Mouse (Mus musculus) lung, embryonic 15.5 days (tissue): ENCODE results near the gene 4930556J24Rik. TPM values are rescaled to one million over a fixed set of nuclear protein-coding genes. Genes with fewer than 3 reads are reported as not detected.

Experiments used
- ATAC-seq: fragments of 200-750 bp; cut with Nextera tagmentation; 2 replicates; pipeline ENCODE4 v1.8.0; 2017; ENCODE audit warnings: moderate number of reproducible peaks, borderline replicate concordance; ENCODE audit not compliant: low FRiP score, low TSS enrichment; ENCODE audit errors: extremely low read depth
- H3K27ac ChIP-seq: fragments of 300-500 bp; sonication (generic); 2 replicates; pipeline ENCODE4 v1.5.1; 2015; ENCODE audit warnings: moderate library complexity, mild to moderate bottlenecking, inconsistent platforms
- H3K27me3 ChIP-seq: fragments of 300-500 bp; sonication (generic); 2 replicates; pipeline ENCODE4 v1.6.1; 2015; ENCODE audit warnings: inconsistent platforms
- H3K36me3 ChIP-seq: fragments of 300-500 bp; sonication (generic); 2 replicates; pipeline ENCODE4 v1.6.1; 2015; ENCODE audit warnings: inconsistent platforms
- H3K4me1 ChIP-seq: fragments of 300-500 bp; sonication (generic); 2 replicates; pipeline ENCODE4 v1.6.1; 2015; ENCODE audit warnings: inconsistent platforms
- H3K4me2 ChIP-seq: fragments of 300-500 bp; sonication (generic); 2 replicates; pipeline ENCODE4 v1.6.1; 2015; ENCODE audit warnings: inconsistent platforms, mild to moderate bottlenecking, moderate library complexity
- H3K4me3 ChIP-seq: fragments of 300-500 bp; sonication (generic); 2 replicates; pipeline ENCODE4 v1.5.1; 2015; ENCODE audit warnings: mild to moderate bottlenecking, inconsistent platforms
- H3K9ac ChIP-seq: fragments of 300-500 bp; sonication (generic); 2 replicates; pipeline ENCODE4 v1.6.1; 2015; ENCODE audit warnings: inconsistent platforms
- H3K9me3 ChIP-seq: fragments of 300-500 bp; sonication (generic); 2 replicates; pipeline ENCODE4 v1.6.1; 2016; ENCODE audit warnings: inconsistent platforms
- WGBS: fragments of 180-500 bp; shearing (Covaris S2); methylation state at CpG from one replicate; pipeline ENCODE4 v1.1.7; 2015; 5-methylcytosine and 5-hydroxymethylcytosine counted together
- polyA plus RNA-seq: library from polyadenylated mRNA; unstranded; fragments of >200 nt; fragmentation: Nextera tagmentation; extraction: Ambion mirVana; gene quantifications from 2 replicates; pipeline ENCODE4 v1.2.1, GENCODE M21; 2015

4930556J24Rik gene
- polyA plus RNA-seq, 1 experiment from 2014 or later: 0.21 TPM

GRCm38 (mm10) chr11:3993914-3994313 lies 17.3 kb upstream of the 4930556J24Rik start:
- WGBS: 73% methylated on average over 6 of the region's 6 CpGs
- no peak overlapping the region for H3K4me2 ChIP-seq
- H3K4me3 ChIP-seq: no peak overlapping the region
- peaks cover 26% of the 10 kb centered on the region for H3K27me3 ChIP-seq
- no peak overlapping the region for H3K27ac ChIP-seq
- no peaks in the 10 kb centered on the region for H3K36me3 ChIP-seq
- no peak overlapping the region for H3K9ac ChIP-seq
- no peaks in the 10 kb centered on the region for H3K9me3 ChIP-seq
- ATAC-seq: no peak
- peaks cover 11% of the 10 kb centered on the region; the same call in 1 of the 2 replicates for H3K4me1 ChIP-seq

- peaks cover 4% of the 10 kb centered on the region; the same call in 1 of the 2 replicates for H3K4me1 ChIP-seq
- peaks cover 18% of the 10 kb centered on the region for H3K27me3 ChIP-seq
- H3K9ac ChIP-seq: no peak overlapping the region
- 65% methylated on average over 6 of the region's 6 CpGs for WGBS
- H3K4me2 ChIP-seq: no peak overlapping the region
- no peak overlapping the region for H3K4me3 ChIP-seq
- no peak for ATAC-seq
- no peaks in the 10 kb centered on the region for H3K9me3 ChIP-seq
- H3K27ac ChIP-seq: no peak overlapping the region
- H3K36me3 ChIP-seq: no peaks in the 10 kb centered on the region
Measured at GRCm38 (mm10) chr11:3993132-3993531, 16.6 kb upstream of the 4930556J24Rik start.

- Histone ChIP-seq H3K36me3 (no peaks in the 10 kb centered on the region), H3K27ac (no peak overlapping the region), H3K4me3 (no peak overlapping the region), H3K9me3 (no peaks in the 10 kb centered on the region), H3K27me3 (peaks cover 4% of the 10 kb centered on the region; the same call in 1 of the 2 replicates), H3K9ac (no peak overlapping the region), H3K4me1 (no peaks in the 10 kb centered on the region), H3K4me2 (no peak overlapping the region)
- ATAC-seq: no peak
- WGBS: 52% methylated on average over 3 of the region's 3 CpGs
Measured at GRCm38 (mm10) chr11:3989748-3990147, 13.2 kb upstream of the 4930556J24Rik start.

- H3K4me3 ChIP-seq: peak overlapping the region; percentile 39
- peak overlapping the region; percentile 18; the same call in 1 of the 2 replicates for H3K9ac ChIP-seq
- peak; percentile 55 for ATAC-seq
- no peaks in the 10 kb centered on the region for H3K9me3 ChIP-seq
- H3K4me2 ChIP-seq: peak overlapping the region; percentile 52
- no peaks in the 10 kb centered on the region for H3K4me1 ChIP-seq
- 11% methylated on average over 15 of the region's 15 CpGs for WGBS
- H3K27ac ChIP-seq: peak overlapping the region; percentile 49; the same call in 1 of the 2 replicates
- H3K27me3 ChIP-seq: peaks cover 29% of the 10 kb centered on the region
- H3K36me3 ChIP-seq: peaks cover 12% of the 10 kb centered on the region
Measured at GRCm38 (mm10) chr11:3983863-3984745, 7.5 kb upstream of the 4930556J24Rik start.

GRCm38 (mm10) chr11:3983291-3983862 lies 6.8 kb upstream of the 4930556J24Rik start, which contains the start of gene Gal3st1:
Gene Gal3st1 (plus strand): TSS chr11:3983636.
- Histone ChIP-seq H3K4me3 (peak within 1 kb of the TSS; percentile 39), H3K4me1 (no peaks in the 10 kb centered on the region), H3K27ac (peak within 1 kb of the TSS; percentile 52), H3K9me3 (no peaks in the 10 kb centered on the region), H3K9ac (peak within 1 kb of the TSS; percentile 18; the same call in 1 of the 2 replicates), H3K4me2 (peak within 1 kb of the TSS; percentile 52), H3K27me3 (peaks cover 29% of the 10 kb centered on the region), H3K36me3 (peaks cover 20% of the 10 kb centered on the region)
- WGBS: under 1% methylated on average over 30 of the region's 37 CpGs
- peak; percentile 59; the same call in 1 of the 2 replicates for ATAC-seq

- no peak overlapping the region for H3K27ac ChIP-seq
- H3K27me3 ChIP-seq: peaks cover 29% of the 10 kb centered on the region
- H3K9ac ChIP-seq: no peak overlapping the region
- no peak for ATAC-seq
- no peaks in the 10 kb centered on the region for H3K9me3 ChIP-seq
- H3K4me2 ChIP-seq: no peak overlapping the region; the same call in 1 of the 2 replicates
- H3K4me1 ChIP-seq: no peaks in the 10 kb centered on the region
- WGBS: 57% methylated on average over 7 of the region's 7 CpGs
- no peak overlapping the region for H3K4me3 ChIP-seq
- peaks cover 28% of the 10 kb centered on the region for H3K36me3 ChIP-seq
Measured at GRCm38 (mm10) chr11:3982275-3983209, 6.0 kb upstream of the 4930556J24Rik start.

- peaks cover 29% of the 10 kb centered on the region for H3K27me3 ChIP-seq
- WGBS: 57% methylated on average over 6 of the region's 6 CpGs
- no peaks in the 10 kb centered on the region for H3K9me3 ChIP-seq
- H3K27ac ChIP-seq: no peak overlapping the region
- H3K4me3 ChIP-seq: no peak overlapping the region
- H3K9ac ChIP-seq: no peak overlapping the region
- ATAC-seq: no peak
- no peak overlapping the region for H3K4me2 ChIP-seq
- H3K4me1 ChIP-seq: no peaks in the 10 kb centered on the region
- peaks cover 38% of the 10 kb centered on the region for H3K36me3 ChIP-seq
Measured at GRCm38 (mm10) chr11:3981536-3981935, 5.0 kb upstream of the 4930556J24Rik start.

- no peak for ATAC-seq
- H3K4me1 ChIP-seq: no peaks in the 10 kb centered on the region
- H3K27me3 ChIP-seq: peaks cover 13% of the 10 kb centered on the region
- no peak overlapping the region for H3K27ac ChIP-seq
- H3K9ac ChIP-seq: no peak overlapping the region
- WGBS: 87% methylated on average over 5 of the region's 5 CpGs
- no peak overlapping the region for H3K4me3 ChIP-seq
- no peaks in the 10 kb centered on the region for H3K9me3 ChIP-seq
- no peak overlapping the region for H3K4me2 ChIP-seq
- peaks cover 68% of the 10 kb centered on the region for H3K36me3 ChIP-seq
Measured at GRCm38 (mm10) chr11:3978421-3978820, 1.8 kb upstream of the 4930556J24Rik start.

- Histone ChIP-seq H3K27ac (no peak overlapping the region), H3K9ac (no peak overlapping the region), H3K4me2 (no peak overlapping the region), H3K27me3 (no peaks in the 10 kb centered on the region), H3K4me1 (no peaks in the 10 kb centered on the region), H3K36me3 (peaks cover 98% of the 10 kb centered on the region), H3K4me3 (no peak overlapping the region), H3K9me3 (no peaks in the 10 kb centered on the region)
- ATAC-seq: no peak
- 75% methylated on average over 3 of the region's 3 CpGs for WGBS
Measured at GRCm38 (mm10) chr11:3974311-3974710, 2.3 kb downstream of the 4930556J24Rik start.

GRCm38 (mm10) chr11:3973081-3973480 lies 3.5 kb downstream of the 4930556J24Rik start:
- no peak for ATAC-seq
- H3K4me1 ChIP-seq: no peaks in the 10 kb centered on the region
- no peak overlapping the region for H3K4me3 ChIP-seq
- H3K36me3 ChIP-seq: peaks cover 94% of the 10 kb centered on the region
- H3K4me2 ChIP-seq: no peak overlapping the region
- WGBS: 91% methylated on average over 7 of the region's 7 CpGs
- H3K27me3 ChIP-seq: no peaks in the 10 kb centered on the region
- no peak overlapping the region for H3K27ac ChIP-seq
- no peaks in the 10 kb centered on the region for H3K9me3 ChIP-seq
- H3K9ac ChIP-seq: no peak overlapping the region

- Histone ChIP-seq H3K36me3 (peaks cover 68% of the 10 kb centered on the region), H3K4me3 (no peak overlapping the region), H3K27ac (no peak overlapping the region), H3K27me3 (no peaks in the 10 kb centered on the region), H3K4me1 (peaks cover 7% of the 10 kb centered on the region), H3K4me2 (no peak overlapping the region), H3K9ac (no peak overlapping the region), H3K9me3 (no peaks in the 10 kb centered on the region)
- WGBS: 92% methylated on average over 7 of the region's 7 CpGs
- ATAC-seq: no peak
Measured at GRCm38 (mm10) chr11:3970361-3970760, 6.2 kb downstream of the 4930556J24Rik start.
